ENCODE assay signal across 18 mouse cellular contexts in genomic region chr5:120645851-120646250, GRCm38 (mm10). TPM values are rescaled to one million over a fixed set of nuclear protein-coding genes. Genes with fewer than 3 reads are reported as not detected.
DNase-seq lines count a peak whose midpoint lies in the region; ATAC-seq lines count a peak whose summit lies in the region.
"Had no signal": no experiment of that assay in that cellular context is flagged by ENCODE, and none has a peak within 500 bp of the region (broad histone marks: within the 10 kb centered on the region; RNA-seq: fewer than 3 reads in every experiment).

No protein-coding gene starts in this region.

- H3K4me2 ChIP-seq in midbrain, embryonic 11.5 days = no peak overlapping the region
- H3K4me2 ChIP-seq: forebrain, embryonic 12.5 days; hindbrain, embryonic 14.5 days; liver, embryonic 13.5 days had no signal

- H3K4me1 ChIP-seq in midbrain, embryonic 11.5 days (ENCODE audit: control insufficient read depth, insufficient read depth, low read length) = peaks cover 6% of the 10 kb centered on the region

- H3K36me3 ChIP-seq in midbrain, embryonic 11.5 days (ENCODE audit: control insufficient read depth, insufficient read depth, low read length) = no peaks in the 10 kb centered on the region
- H3K36me3 ChIP-seq: forebrain, embryonic 12.5 days; liver, embryonic 13.5 days had no signal

- H3K27ac ChIP-seq in midbrain, embryonic 11.5 days (ENCODE audit: low read depth, low read length) = no peak overlapping the region
- H3K27ac ChIP-seq: forebrain, embryonic 12.5 days; heart, adult 2 months; hindbrain, embryonic 14.5 days; kidney, postnatal 0 days; liver, embryonic 13.5 days had no signal

- DNase-seq in gastrocnemius, postnatal 14 days = peak; percentile 46
- DNase-seq in gastrocnemius, adult 18-20 months (ENCODE audit: low spot score) = no peak
- peak; percentile 24 for DNase-seq in lung, postnatal 14 days
- no peak for DNase-seq in lung, postnatal 36 days
- peak; percentile 63 for DNase-seq in adrenal gland, postnatal 25 days
- DNase-seq in kidney, postnatal 25 days = peak; percentile 75 to 86
- no peak for DNase-seq in midbrain, embryonic 11.5 days (ENCODE audit: low spot score, missing footprints)
- DNase-seq: heart, adult 2 months; liver, embryonic 13.5 days; retina, postnatal 1 day; thymus, adult 2 months had no signal

- no peaks in the 10 kb centered on the region for H3K9me3 ChIP-seq in midbrain, embryonic 11.5 days (ENCODE audit: control insufficient read depth, low read length)
- H3K9me3 ChIP-seq: forebrain, embryonic 12.5 days; liver, embryonic 13.5 days had no signal

- intact Hi-C loops in gastrocnemius, postnatal 14 days (cut with DNase I; ENCODE audit: low total_unique reads) = no loop called here

- WGBS in midbrain, embryonic 11.5 days = 59% methylated on average over 6 of the region's 6 CpGs

- peaks cover 20% of the 10 kb centered on the region for H3K27me3 ChIP-seq in midbrain, embryonic 11.5 days (ENCODE audit: control insufficient read depth, insufficient read depth, low read length)

- no peak overlapping the region for H3K9ac ChIP-seq in midbrain, embryonic 11.5 days (ENCODE audit: low read length)
- H3K9ac ChIP-seq: forebrain, embryonic 12.5 days; hindbrain, embryonic 14.5 days; liver, embryonic 13.5 days had no signal

- ATAC-seq in midbrain, embryonic 11.5 days (ENCODE audit: low FRiP score) = no peak

- no peak overlapping the region for H3K4me3 ChIP-seq in midbrain, embryonic 11.5 days (ENCODE audit: low read depth, low read length)
- H3K4me3 ChIP-seq: forebrain, embryonic 12.5 days; heart, adult 2 months; liver, embryonic 13.5 days had no signal

RNA-seq across cellular contexts. Expression of gene Rasal1, which starts 2.8 kb away (rescaled TPM):
- total RNA-seq in gastrocnemius, postnatal 14 days (2021) = not detected
- total RNA-seq in gastrocnemius, adult 18-20 months (2021) = not detected
- 19.6 and 20.0 TPM in 2 replicates for total RNA-seq in adrenal gland, postnatal 25 days (2021)
- polyA plus RNA-seq in midbrain, embryonic 11.5 days (2014; fragmentation: Nextera tagmentation; extraction: Ambion mirVana) = 0.14 TPM in 1 of 2 replicates, not detected in the other
- total RNA-seq: heart, adult 2 months had no signal

RNA-seq across cellular contexts. Expression of gene Cfap73, which starts 11.8 kb away (rescaled TPM):
- not detected for total RNA-seq in gastrocnemius, postnatal 14 days (2021)
- not detected for total RNA-seq in gastrocnemius, adult 18-20 months (2021)
- 2.8 and 3.1 TPM in 2 replicates for total RNA-seq in adrenal gland, postnatal 25 days (2021)
- polyA plus RNA-seq in midbrain, embryonic 11.5 days (2014; fragmentation: Nextera tagmentation; extraction: Ambion mirVana) = not detected in 2 replicates
- total RNA-seq: heart, adult 2 months; left cerebral cortex, postnatal 36 days; MEL; neutrophil, adult 5-6 weeks had no signal
- polyA plus RNA-seq: heart, embryonic 16.5 days; kidney, postnatal 0 days; liver, embryonic 13.5 days had no signal

RNA-seq across cellular contexts. Expression of gene Ddx54, which starts 33.3 kb away (rescaled TPM):
- total RNA-seq in gastrocnemius, postnatal 14 days (2021) = 10 to 100 TPM; 20.1 to 22.3 TPM
- total RNA-seq in gastrocnemius, adult 18-20 months (2021) = 10 to 100 TPM; 15.8 to 15.9 TPM
- 50.5 and 54.7 TPM in 2 replicates for total RNA-seq in adrenal gland, postnatal 25 days (2021)
- 26.4 and 32.2 TPM in 2 replicates for polyA plus RNA-seq in midbrain, embryonic 11.5 days (2014; fragmentation: Nextera tagmentation; extraction: Ambion mirVana)

RNA-seq across cellular contexts. Expression of gene Rita1, which starts 33.5 kb away (rescaled TPM):
- 1 to 10 TPM; 4.3 to 5.3 TPM for total RNA-seq in gastrocnemius, postnatal 14 days (2021)
- 1 to 10 TPM; 7.0 to 7.5 TPM for total RNA-seq in gastrocnemius, adult 18-20 months (2021)
- total RNA-seq in adrenal gland, postnatal 25 days (2021) = 15.9 and 17.5 TPM in 2 replicates
- 7.9 and 8.9 TPM in 2 replicates for polyA plus RNA-seq in midbrain, embryonic 11.5 days (2014; fragmentation: Nextera tagmentation; extraction: Ambion mirVana)

RNA-seq across cellular contexts. Expression of gene Iqcd, which starts 57.0 kb away (rescaled TPM):
- total RNA-seq in gastrocnemius, postnatal 14 days (2021) = under 1 TPM in 1 of 2 experiments, not detected in 1; 0.13 TPM
- not detected for total RNA-seq in gastrocnemius, adult 18-20 months (2021)
- total RNA-seq in adrenal gland, postnatal 25 days (2021) = 0.57 and 0.67 TPM in 2 replicates
- polyA plus RNA-seq in midbrain, embryonic 11.5 days (2014; fragmentation: Nextera tagmentation; extraction: Ambion mirVana) = 0.25 and 0.51 TPM in 2 replicates
- total RNA-seq: heart, adult 2 months had no signal

Comparison
In these comparisons a context has a peak if more than half of its experiments do, and no peak if none do; other contexts are left out.
1. DNase-seq: peak in gastrocnemius, postnatal 14 days (single experiment), lung, postnatal 14 days (single experiment), adrenal gland, postnatal 25 days (single experiment) and kidney, postnatal 25 days (2 of 2); none in gastrocnemius, adult 18-20 months (single experiment), lung, postnatal 36 days (single experiment) and midbrain, embryonic 11.5 days (single experiment).
2. RNA of gene Rasal1, which starts 2.8 kb away (total RNA-seq): 19.6 to 20.0 TPM in adrenal gland, postnatal 25 days; not detected in gastrocnemius, postnatal 14 days and not detected in gastrocnemius, adult 18-20 months; every median in the first group is over 10 times any median in the second.